Mouse (Mus musculus) pancreas, adult 10 weeks (tissue): ENCODE data around the gene Smndc1. TPM values are rescaled to one million over a fixed set of nuclear protein-coding genes. Genes with fewer than 3 reads are reported as not detected.

Experiments used
- polyA plus RNA-seq: library from polyadenylated mRNA; stranded (reverse); fragments of 350-450 nt; fragmentation: Illumina TruSeq; extraction: RNeasy Lipid Tissue Mini Kit (QIAGEN cat#74804); gene quantifications from one replicate; pipeline ENCODE4 v1.2.3, GENCODE M21; 2015; ENCODE audit warnings: low read depth, low replicate concordance; ENCODE audit not compliant: insufficient read depth

Gene Smndc1
- 7.1 TPM for polyA plus RNA-seq

GRCm38 (mm10) chr19:53390495-53391007 lies at the start of gene Smndc1:
TSS of gene Smndc1 (minus strand) at chr19:53390578.

GRCm38 (mm10) chr19:53371666-53372065 lies 18.7 kb downstream of the Smndc1 start, which contains the start of gene Gm10197:
TSS of gene Gm10197 (minus strand) at chr19:53371766.

Other genes with a start within 250 kb of the Smndc1 start
- 4.5 TPM for gene Mxi1, start 80.1 kb downstream of the Smndc1 start, polyA plus RNA-seq
- not detected for gene Gm10197, start 18.8 kb downstream of the Smndc1 start, polyA plus RNA-seq
- gene Dusp5, start 138.5 kb upstream of the Smndc1 start, polyA plus RNA-seq: 1.9 TPM
- 2.7 TPM for gene Nutf2-ps1, start 198.5 kb upstream of the Smndc1 start, polyA plus RNA-seq
- 5.7 TPM for gene Smc3, start 209.8 kb upstream of the Smndc1 start, polyA plus RNA-seq